Mouse (Mus musculus) megakaryocyte, embryonic 14.5 days (primary cell): ENCODE measurements at regions not wholly inside any gene's neighbourhood (a gene's known extent, or its start where the extent isn't known, plus 50 kb on each side); places are given as distances from the start of the nearest gene placed in this dataset.

Experiments
- FLI1 ChIP-seq: IDR thresholded peaks from 2 replicates; pipeline ENCODE4 v1.6.1; 2012; ENCODE audit warnings: low read length, inconsistent platforms, mixed read lengths
- GATA1 ChIP-seq: IDR thresholded peaks from 3 replicates; pipeline ENCODE4 v1.6.1; 2012; ENCODE audit warnings: mixed read lengths, low read length, inconsistent platforms, borderline replicate concordance

DNA sequence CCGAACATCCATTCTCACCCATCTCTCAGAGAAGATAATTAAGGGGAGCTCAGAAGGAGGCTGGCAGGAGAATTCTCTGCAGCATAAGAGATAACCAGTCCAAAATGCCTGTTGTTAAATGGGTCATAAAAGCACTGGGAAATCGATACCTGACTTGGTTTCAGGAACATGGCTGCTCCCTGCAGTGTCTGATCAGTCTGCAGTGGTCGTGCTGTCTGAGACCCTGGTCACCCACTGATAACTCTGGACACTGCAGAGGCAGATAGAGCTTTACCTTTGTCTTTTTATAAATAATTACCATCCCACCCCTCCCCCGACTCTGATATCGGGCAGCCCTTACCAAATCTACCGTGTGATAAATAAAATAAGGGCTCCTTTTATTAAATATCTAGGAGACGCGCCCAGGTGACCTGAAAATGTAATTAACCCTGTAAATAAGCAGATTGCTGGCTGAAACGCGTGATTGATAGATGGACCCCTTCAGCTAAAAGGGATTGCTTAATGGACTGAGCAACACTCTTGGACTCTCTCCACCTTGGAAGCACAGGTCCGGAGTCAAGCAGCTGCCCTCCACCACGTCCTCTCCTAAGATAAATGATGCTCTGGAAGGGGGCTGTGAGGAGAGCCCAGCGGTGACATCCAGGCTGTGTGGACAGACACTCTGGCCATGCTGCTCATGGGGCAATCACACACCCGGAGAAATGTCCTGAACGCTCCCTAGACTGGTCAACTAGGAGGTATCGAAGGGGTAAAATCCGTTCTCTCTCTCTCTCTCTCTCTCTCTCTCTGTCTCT lies 384.4 kb downstream of the Mtx2 start:
- TF ChIP-seq GATA1: no peak
- TF ChIP-seq FLI1: no peak
